Mouse (Mus musculus) E14TG2a.4 (cell line): ENCODE data around the gene Sult6b2.

Experiments
- H3K27me3 ChIP-seq: 2 replicates; pipeline ENCODE4 v1.6.1; 2014; ENCODE audit warnings: low read length, control low read depth; ENCODE audit not compliant: insufficient read depth
- H3K36me3 ChIP-seq: 2 replicates; pipeline ENCODE4 v1.6.1; 2014; ENCODE audit warnings: low read length, control low read depth; ENCODE audit not compliant: insufficient read depth
- H3K4me1 ChIP-seq: replicated peaks from 2 replicates; pipeline ENCODE4 v1.6.1; 2014; ENCODE audit warnings: low read depth, low read length, control low read depth
- H3K4me3 ChIP-seq: replicated peaks from 2 replicates; pipeline ENCODE4 v1.5.1; 2014; ENCODE audit warnings: mild to moderate bottlenecking, low read length
- H3K9me3 ChIP-seq: 2 replicates; pipeline ENCODE4 v1.6.1; 2014; ENCODE audit warnings: low read length, control low read depth
- CTCF ChIP-seq: conservative IDR thresholded peaks from 2 replicates; pipeline ENCODE4 v1.5.1; 2014; ENCODE audit warnings: low read length
- NANOG ChIP-seq: IDR thresholded peaks from 2 replicates; pipeline ENCODE4 v1.6.1; 2014; ENCODE audit warnings: borderline replicate concordance, low read length, mixed read lengths
- POU5F1 ChIP-seq: IDR thresholded peaks from 2 replicates; pipeline ENCODE4 v1.6.1; 2014; ENCODE audit warnings: low read length, borderline replicate concordance

The Sult6b2 gene

GRCm38 (mm10) chr6:142747165-142747564 lies 57.1 kb downstream of the Sult6b2 start:
- Histone ChIP-seq H3K27me3 (no peaks in the 10 kb centered on the region), H3K9me3 (no peaks in the 10 kb centered on the region), H3K4me3 (no peak overlapping the region), H3K4me1 (peaks cover 38% of the 10 kb centered on the region), H3K36me3 (no peaks in the 10 kb centered on the region)
- no peak for TF ChIP-seq NANOG
- no peak for TF ChIP-seq POU5F1
- no peak for TF ChIP-seq CTCF

GRCm38 (mm10) chr6:142746765-142747164 lies 57.5 kb downstream of the Sult6b2 start:
- no peak overlapping the region for H3K4me3 ChIP-seq
- H3K4me1 ChIP-seq, result peaks cover 38% of the 10 kb centered on the region
- no peaks in the 10 kb centered on the region for H3K36me3 ChIP-seq
- H3K9me3 ChIP-seq, result no peaks in the 10 kb centered on the region
- TF ChIP-seq CTCF (no peak), POU5F1 (no peak), NANOG (no peak)
- H3K27me3 ChIP-seq, result no peaks in the 10 kb centered on the region

- Histone ChIP-seq H3K4me3 (no peak overlapping the region), H3K4me1 (peaks cover 39% of the 10 kb centered on the region), H3K9me3 (no peaks in the 10 kb centered on the region), H3K36me3 (no peaks in the 10 kb centered on the region), H3K27me3 (no peaks in the 10 kb centered on the region)
- TF ChIP-seq NANOG, result no peak
- no peak for TF ChIP-seq POU5F1
- TF ChIP-seq CTCF, result no peak
Observed at GRCm38 (mm10) chr6:142745484-142745883, 58.8 kb downstream of the Sult6b2 start.

GRCm38 (mm10) chr6:142743193-142743592 lies 61.1 kb downstream of the Sult6b2 start:
- H3K27me3 ChIP-seq, result no peaks in the 10 kb centered on the region
- H3K36me3 ChIP-seq, result no peaks in the 10 kb centered on the region
- peaks cover 38% of the 10 kb centered on the region for H3K4me1 ChIP-seq
- TF ChIP-seq POU5F1 (no peak), NANOG (no peak), CTCF (no peak)
- H3K9me3 ChIP-seq, result peaks cover 5% of the 10 kb centered on the region; the same call in 1 of the 2 replicates
- no peak overlapping the region for H3K4me3 ChIP-seq

- H3K9me3 ChIP-seq, result peaks cover 5% of the 10 kb centered on the region; the same call in 1 of the 2 replicates
- peaks cover 40% of the 10 kb centered on the region for H3K4me1 ChIP-seq
- H3K4me3 ChIP-seq, result 0 out of 2 replicates have a peak overlapping the region, but pooled peaks have one; percentile 8
- no peaks in the 10 kb centered on the region for H3K27me3 ChIP-seq
- H3K36me3 ChIP-seq, result no peaks in the 10 kb centered on the region
- TF ChIP-seq POU5F1 (no peak), NANOG (peak; percentile 81)
Observed at GRCm38 (mm10) chr6:142741763-142742162, 62.5 kb downstream of the Sult6b2 start.

- Histone ChIP-seq H3K36me3 (no peaks in the 10 kb centered on the region), H3K4me3 (no peak overlapping the region), H3K27me3 (no peaks in the 10 kb centered on the region), H3K4me1 (peaks cover 35% of the 10 kb centered on the region), H3K9me3 (peaks cover 5% of the 10 kb centered on the region; the same call in 1 of the 2 replicates)
- TF ChIP-seq CTCF, result no peak
- no peak for TF ChIP-seq POU5F1
- TF ChIP-seq NANOG, result no peak
Observed at GRCm38 (mm10) chr6:142738637-142739036, 65.7 kb downstream of the Sult6b2 start.

- H3K36me3 ChIP-seq, result no peaks in the 10 kb centered on the region
- peaks cover 31% of the 10 kb centered on the region for H3K4me1 ChIP-seq
- TF ChIP-seq CTCF (no peak), POU5F1 (no peak), NANOG (no peak)
- peaks cover 5% of the 10 kb centered on the region; the same call in 1 of the 2 replicates for H3K9me3 ChIP-seq
- no peak overlapping the region for H3K4me3 ChIP-seq
- no peaks in the 10 kb centered on the region for H3K27me3 ChIP-seq
Observed at GRCm38 (mm10) chr6:142738225-142738624, 66.1 kb downstream of the Sult6b2 start.

- Histone ChIP-seq H3K4me3 (no peak overlapping the region), H3K4me1 (peaks cover 6% of the 10 kb centered on the region; the same call in 1 of the 2 replicates), H3K27me3 (no peaks in the 10 kb centered on the region), H3K9me3 (peaks cover 5% of the 10 kb centered on the region; the same call in 1 of the 2 replicates), H3K36me3 (no peaks in the 10 kb centered on the region)
- no peak for TF ChIP-seq NANOG
- TF ChIP-seq POU5F1, result no peak
- TF ChIP-seq CTCF, result peak; percentile 57
Observed at GRCm38 (mm10) chr6:142735302-142736005, 68.8 kb downstream of the Sult6b2 start.
